25 mouse cellular contexts compared by ENCODE assay signal in the genomic region with DNA sequence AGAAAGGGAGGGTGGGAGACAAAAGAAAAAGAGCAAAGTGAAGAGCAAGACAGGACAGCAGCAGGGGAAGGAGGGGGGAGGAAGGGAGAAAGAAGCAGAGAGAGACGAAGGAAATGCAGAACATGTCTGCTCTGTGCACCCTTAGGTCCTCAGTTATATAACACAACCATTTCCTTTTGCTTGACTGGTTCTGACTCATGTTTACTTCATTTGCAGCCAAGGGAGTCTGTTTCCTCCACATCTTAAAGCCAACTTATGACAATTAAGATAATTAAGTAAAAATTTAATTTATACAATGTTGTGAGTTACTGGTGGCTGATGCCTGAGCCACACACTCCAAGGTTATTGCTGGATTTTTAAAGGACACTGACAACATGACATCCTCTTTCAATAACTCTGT.
"Had no signal": no experiment of that assay in that cellular context is flagged by ENCODE, and none has a peak within 500 bp of the region (broad histone marks: within the 10 kb centered on the region; RNA-seq: fewer than 3 reads in every experiment).

No protein-coding gene starts in this region.

- H3K4me3 ChIP-seq: layer of hippocampus, adult 2 months; left cerebral cortex, adult 2 months; limb, embryonic 12.5 days; limb, embryonic 15.5 days; midbrain, embryonic 10.5 days; midbrain, embryonic 13.5 days; myocyte; neural tube, embryonic 13.5 days; stomach, embryonic 15.5 days had no signal

- ATAC-seq: liver, postnatal 0 days; lung, postnatal 0 days; midbrain, embryonic 13.5 days; midbrain, embryonic 16.5 days had no signal

- H3K27me3 ChIP-seq: limb, embryonic 12.5 days; limb, embryonic 15.5 days; midbrain, embryonic 13.5 days; neural tube, embryonic 13.5 days; stomach, embryonic 15.5 days had no signal

- H3K9ac ChIP-seq: limb, embryonic 12.5 days; limb, embryonic 15.5 days; liver, embryonic 14.5 days; liver, postnatal 0 days; lung, embryonic 14.5 days; midbrain, embryonic 13.5 days; neural tube, embryonic 13.5 days; stomach, embryonic 15.5 days had no signal

- DNase-seq: kidney, adult 11 months; kidney, adult 8-10 months; kidney, postnatal 25 days; layer of hippocampus, postnatal 36 days; liver, postnatal 0 days; lung, embryonic 14.5 days; retina, postnatal 1 day; right cerebral cortex, postnatal 25 days; spleen, adult 18-20 months; thymus, postnatal 25 days had no signal

- H3K9me3 ChIP-seq: limb, embryonic 12.5 days; limb, embryonic 15.5 days; midbrain, embryonic 10.5 days; midbrain, embryonic 13.5 days; neural tube, embryonic 13.5 days; stomach, embryonic 15.5 days had no signal

- H3K27ac ChIP-seq: kidney, postnatal 0 days; layer of hippocampus, adult 2 months; left cerebral cortex, adult 2 months; limb, embryonic 12.5 days; limb, embryonic 15.5 days; liver, embryonic 14.5 days; macrophage; midbrain, embryonic 10.5 days; midbrain, embryonic 13.5 days; neural tube, embryonic 13.5 days; stomach, embryonic 15.5 days had no signal

- H3K4me1 ChIP-seq: limb, embryonic 12.5 days; limb, embryonic 15.5 days; midbrain, embryonic 10.5 days; midbrain, embryonic 13.5 days; neural tube, embryonic 13.5 days; stomach, embryonic 15.5 days had no signal

- H3K36me3 ChIP-seq: limb, embryonic 12.5 days; limb, embryonic 15.5 days; midbrain, embryonic 10.5 days; midbrain, embryonic 13.5 days; neural tube, embryonic 13.5 days; stomach, embryonic 15.5 days had no signal

- H3K4me2 ChIP-seq: limb, embryonic 12.5 days; limb, embryonic 15.5 days; liver, embryonic 11.5 days; lung, embryonic 14.5 days; midbrain, embryonic 13.5 days; neural tube, embryonic 13.5 days; stomach, embryonic 15.5 days had no signal
